Mouse (Mus musculus) stomach, embryonic 15.5 days (tissue): ENCODE data around the gene Rab5b. TPM values are rescaled to one million over a fixed set of nuclear protein-coding genes. Genes with fewer than 3 reads are reported as not detected.

Experiments
- ATAC-seq: fragments of 200-750 bp; cut with Nextera tagmentation; 2 replicates; pipeline ENCODE4 v1.8.0; 2017; ENCODE audit warnings: low read depth, moderate number of reproducible peaks, moderate TSS enrichment; ENCODE audit not compliant: insufficient read depth, low FRiP score
- H3K27ac ChIP-seq: fragments of 300-500 bp; sonication (generic); 2 replicates; pipeline ENCODE4 v1.5.1; 2015; ENCODE audit warnings: mild to moderate bottlenecking, inconsistent platforms
- H3K27me3 ChIP-seq: fragments of 300-500 bp; sonication (generic); replicated peaks from 2 replicates; pipeline ENCODE4 v1.6.1; 2015; ENCODE audit warnings: inconsistent platforms
- H3K36me3 ChIP-seq: fragments of 300-500 bp; sonication (generic); 2 replicates; pipeline ENCODE4 v1.6.1; 2015; ENCODE audit warnings: inconsistent platforms
- H3K4me1 ChIP-seq: fragments of 300-500 bp; sonication (generic); 2 replicates; pipeline ENCODE4 v1.6.1; 2015; ENCODE audit warnings: inconsistent platforms
- H3K4me2 ChIP-seq: fragments of 300-500 bp; sonication (generic); 2 replicates; pipeline ENCODE4 v1.6.1; 2015; ENCODE audit warnings: mild to moderate bottlenecking, inconsistent platforms
- H3K4me3 ChIP-seq: fragments of 300-500 bp; sonication (generic); replicated peaks from 2 replicates; pipeline ENCODE4 v1.5.1; 2015; ENCODE audit warnings: inconsistent platforms
- H3K9ac ChIP-seq: fragments of 300-500 bp; sonication (generic); 2 replicates; pipeline ENCODE4 v1.6.1; 2015; ENCODE audit warnings: inconsistent platforms
- H3K9me3 ChIP-seq: fragments of 300-500 bp; sonication (generic); 2 replicates; pipeline ENCODE4 v1.6.1; 2016; ENCODE audit warnings: inconsistent platforms
- WGBS: fragments of 180-500 bp; shearing (Covaris S2); methylation state at CpG from one replicate; pipeline ENCODE4 v1.1.7; 2015; 5-methylcytosine and 5-hydroxymethylcytosine counted together
- polyA plus RNA-seq: library from polyadenylated mRNA; unstranded; fragments of >200 nt; fragmentation: Nextera tagmentation; extraction: Ambion mirVana; gene quantifications from 2 replicates; pipeline ENCODE4 v1.2.1, GENCODE M21; 2015

Rab5b gene
- 68.9 and 75.1 TPM in 2 replicates for polyA plus RNA-seq

GRCm38 (mm10) chr10:128695992-128696807 is at the start of gene Rab5b:
Gene Rab5b (minus strand): TSS chr10:128696264.
- peak; percentile 99 for ATAC-seq
- peak within 1 kb of the TSS; percentile 95 for H3K4me3 ChIP-seq
- no peaks in the 10 kb centered on the region for H3K9me3 ChIP-seq
- no peaks in the 10 kb centered on the region for H3K27me3 ChIP-seq
- peaks cover 3% of the 10 kb centered on the region; the same call in 1 of the 2 replicates for H3K4me1 ChIP-seq
- H3K9ac ChIP-seq = peak within 1 kb of the TSS; percentile 99
- peak within 1 kb of the TSS; percentile 65 for H3K4me2 ChIP-seq
- peaks cover 24% of the 10 kb centered on the region for H3K36me3 ChIP-seq
- H3K27ac ChIP-seq = peak within 1 kb of the TSS; percentile 99
- under 1% methylated on average over 38 of the region's 40 CpGs for WGBS

GRCm38 (mm10) chr10:128744680-128745601 is 48.9 kb upstream of the Rab5b start, which contains the start of gene Dgka:
Gene Dgka (minus strand): TSS chr10:128744855.
- H3K9me3 ChIP-seq = no peaks in the 10 kb centered on the region
- H3K9ac ChIP-seq = peak within 1 kb of the TSS; percentile 55
- ATAC-seq = no peak
- H3K36me3 ChIP-seq = no peaks in the 10 kb centered on the region
- H3K27ac ChIP-seq = peak within 1 kb of the TSS; percentile 79
- WGBS = 20% methylated on average over 18 of the region's 18 CpGs
- no peaks in the 10 kb centered on the region; the same call in 1 of the 2 replicates for H3K27me3 ChIP-seq
- peaks cover 24% of the 10 kb centered on the region for H3K4me1 ChIP-seq
- peak within 1 kb of the TSS; percentile 87 for H3K4me2 ChIP-seq
- peak within 1 kb of the TSS; percentile 65 for H3K4me3 ChIP-seq

- peak overlapping the region; percentile 65 for H3K4me3 ChIP-seq
- H3K27me3 ChIP-seq = no peaks in the 10 kb centered on the region; the same call in 1 of the 2 replicates
- H3K27ac ChIP-seq = peak overlapping the region; percentile 79
- peak overlapping the region; percentile 87 for H3K4me2 ChIP-seq
- 32% methylated on average over 8 of the region's 8 CpGs for WGBS
- H3K9me3 ChIP-seq = no peaks in the 10 kb centered on the region
- no peaks in the 10 kb centered on the region for H3K36me3 ChIP-seq
- peaks cover 18% of the 10 kb centered on the region for H3K4me1 ChIP-seq
- H3K9ac ChIP-seq = peak overlapping the region; percentile 55; the same call in 1 of the 2 replicates
- ATAC-seq = no peak
Observed at GRCm38 (mm10) chr10:128744211-128744610, 48.1 kb upstream of the Rab5b start.

GRCm38 (mm10) chr10:128743791-128744191 is 47.7 kb upstream of the Rab5b start:
- no peaks in the 10 kb centered on the region for H3K9me3 ChIP-seq
- under 1% methylated on average over 35 of the region's 37 CpGs for WGBS
- peaks cover 18% of the 10 kb centered on the region for H3K4me1 ChIP-seq
- H3K4me3 ChIP-seq = peak overlapping the region; percentile 65
- peak; percentile 36; the same call in 1 of the 2 replicates for ATAC-seq
- no peaks in the 10 kb centered on the region; the same call in 1 of the 2 replicates for H3K27me3 ChIP-seq
- peak overlapping the region; percentile 87 for H3K4me2 ChIP-seq
- H3K36me3 ChIP-seq = no peaks in the 10 kb centered on the region
- peak overlapping the region; percentile 55 for H3K9ac ChIP-seq
- H3K27ac ChIP-seq = peak overlapping the region; percentile 79

GRCm38 (mm10) chr10:128743235-128743634 is 47.2 kb upstream of the Rab5b start:
- ATAC-seq = no peak
- peaks cover 18% of the 10 kb centered on the region for H3K4me1 ChIP-seq
- H3K36me3 ChIP-seq = no peaks in the 10 kb centered on the region
- H3K9ac ChIP-seq = peak overlapping the region; percentile 55; the same call in 1 of the 2 replicates
- peak overlapping the region; percentile 87 for H3K4me2 ChIP-seq
- peak overlapping the region; percentile 65 for H3K4me3 ChIP-seq
- no peaks in the 10 kb centered on the region for H3K9me3 ChIP-seq
- H3K27me3 ChIP-seq = no peaks in the 10 kb centered on the region; the same call in 1 of the 2 replicates
- H3K27ac ChIP-seq = peak overlapping the region; percentile 79
- 7% methylated on average over 7 of the region's 7 CpGs for WGBS

- H3K9ac ChIP-seq = no peak overlapping the region
- 0 out of 2 replicates have a peak overlapping the region, but pooled peaks have one; percentile 36 for H3K27ac ChIP-seq
- ATAC-seq = no peak
Observed at GRCm38 (mm10) chr10:128742616-128743015, 46.6 kb upstream of the Rab5b start.

GRCm38 (mm10) chr10:128740296-128740695 is 44.2 kb upstream of the Rab5b start:
- Histone ChIP-seq H3K27ac (no peak overlapping the region), H3K9ac (no peak overlapping the region), H3K9me3 (no peaks in the 10 kb centered on the region), H3K36me3 (0 out of 2 replicates have a peak, but pooled peaks cover 4% of the 10 kb centered on the region), H3K4me3 (no peak overlapping the region), H3K4me2 (no peak overlapping the region), H3K4me1 (peaks cover 22% of the 10 kb centered on the region), H3K27me3 (no peaks in the 10 kb centered on the region; the same call in 1 of the 2 replicates)
- ATAC-seq = no peak
- WGBS = 52% methylated on average over 2 of the region's 2 CpGs

More at GRCm38 (mm10) chr10:128742616-128743015, 46.6 kb upstream of the Rab5b start:
- peak overlapping the region; percentile 87 for H3K4me2 ChIP-seq
- peak overlapping the region; percentile 65 for H3K4me3 ChIP-seq
- WGBS = 31% methylated on average over 4 of the region's 4 CpGs
- H3K27me3 ChIP-seq = no peaks in the 10 kb centered on the region; the same call in 1 of the 2 replicates
- H3K36me3 ChIP-seq = no peaks in the 10 kb centered on the region
- H3K9me3 ChIP-seq = no peaks in the 10 kb centered on the region
- peaks cover 20% of the 10 kb centered on the region for H3K4me1 ChIP-seq

- Histone ChIP-seq H3K9ac (no peak overlapping the region), H3K27me3 (no peaks in the 10 kb centered on the region; the same call in 1 of the 2 replicates), H3K9me3 (no peaks in the 10 kb centered on the region), H3K4me1 (0 out of 2 replicates have a peak, but pooled peaks cover 5% of the 10 kb centered on the region), H3K4me2 (peak overlapping the region; percentile 39), H3K4me3 (peak overlapping the region; percentile 4; the same call in 1 of the 2 replicates), H3K27ac (no peak overlapping the region), H3K36me3 (peaks cover 13% of the 10 kb centered on the region; the same call in 1 of the 2 replicates)
- ATAC-seq = peak; percentile 47
- WGBS = 5% methylated on average over 15 of the region's 15 CpGs
Observed at GRCm38 (mm10) chr10:128737435-128737834, 41.4 kb upstream of the Rab5b start.

GRCm38 (mm10) chr10:128731992-128732391 is 35.9 kb upstream of the Rab5b start:
- Histone ChIP-seq H3K9ac (no peak overlapping the region), H3K36me3 (peaks cover 16% of the 10 kb centered on the region; the same call in 1 of the 2 replicates), H3K4me1 (no peaks in the 10 kb centered on the region), H3K27me3 (no peaks in the 10 kb centered on the region), H3K4me2 (no peak overlapping the region), H3K4me3 (no peak overlapping the region), H3K27ac (no peak overlapping the region), H3K9me3 (no peaks in the 10 kb centered on the region)
- ATAC-seq = no peak

- Histone ChIP-seq H3K4me2 (no peak overlapping the region), H3K27me3 (no peaks in the 10 kb centered on the region), H3K9me3 (no peaks in the 10 kb centered on the region), H3K9ac (no peak overlapping the region), H3K36me3 (peaks cover 16% of the 10 kb centered on the region; the same call in 1 of the 2 replicates), H3K4me1 (no peaks in the 10 kb centered on the region), H3K27ac (no peak overlapping the region), H3K4me3 (no peak overlapping the region)
- ATAC-seq = 0 out of 2 replicates have a peak, but pooled peaks have one; percentile 56
- WGBS = 16% methylated on average over 10 of the region's 10 CpGs
Observed at GRCm38 (mm10) chr10:128731002-128731433, 35.0 kb upstream of the Rab5b start.

GRCm38 (mm10) chr10:128728059-128728458 is 32.0 kb upstream of the Rab5b start:
- Histone ChIP-seq H3K27ac (no peak overlapping the region), H3K9ac (no peak overlapping the region), H3K36me3 (peaks cover 7% of the 10 kb centered on the region; the same call in 1 of the 2 replicates), H3K4me2 (no peak overlapping the region), H3K27me3 (no peaks in the 10 kb centered on the region), H3K9me3 (no peaks in the 10 kb centered on the region), H3K4me3 (no peak overlapping the region), H3K4me1 (no peaks in the 10 kb centered on the region)
- 85% methylated on average over 5 of the region's 5 CpGs for WGBS
- no peak for ATAC-seq
